Mouse (Mus musculus) megakaryocyte, embryonic 14.5 days (primary cell): Measurements from ENCODE around the gene Mrpl43.

ENCODE experiments used
- FLI1 ChIP-seq: IDR thresholded peaks from 2 replicates; pipeline ENCODE4 v1.6.1; 2012; ENCODE audit warnings: low read length, inconsistent platforms, mixed read lengths
- GATA1 ChIP-seq: IDR thresholded peaks from 3 replicates; pipeline ENCODE4 v1.6.1; 2012; ENCODE audit warnings: mixed read lengths, low read length, inconsistent platforms, borderline replicate concordance

DNA sequence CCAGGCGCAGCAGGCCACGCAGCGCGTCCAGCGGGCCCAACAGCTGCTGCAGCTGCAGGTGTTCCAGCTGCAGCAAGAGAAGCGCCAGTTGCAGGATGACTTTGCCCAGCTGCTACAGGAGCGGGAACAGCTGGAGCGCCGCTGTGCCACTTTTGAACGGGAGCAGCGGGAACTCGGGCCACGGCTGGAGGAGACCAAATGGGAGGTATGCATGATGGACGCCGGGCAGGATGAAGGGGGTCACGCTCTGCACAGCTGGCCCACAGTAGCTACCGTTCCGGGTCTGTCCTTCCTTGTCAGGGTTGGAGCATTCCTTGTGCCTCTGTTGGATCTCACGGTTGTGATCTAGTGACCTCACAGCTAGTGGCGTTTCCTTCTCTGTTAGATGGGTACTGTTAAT is 18.5 kb upstream of the Mrpl43 start:
- no peak for TF ChIP-seq GATA1
- TF ChIP-seq FLI1 = no peak
